Mouse (Mus musculus) forebrain, embryonic 12.5 days (tissue): ENCODE results near the gene AC161166.1. TPM values are rescaled to one million over a fixed set of nuclear protein-coding genes. Genes with fewer than 3 reads are reported as not detected.
A peak's percentile ranks its signal among the peaks of the same experiment; 100 is the strongest.
"Not testable (repeated sequence)": the region's sequence is repeated elsewhere in the genome, so short reads cannot be mapped to it uniquely, and the experiment has no call there.

Source experiments
- ATAC-seq: fragments of 200-750 bp; cut with Nextera tagmentation; 2 replicates; pipeline ENCODE4 v1.8.0; 2017; ENCODE audit warnings: moderate TSS enrichment; ENCODE audit not compliant: low FRiP score
- H3K27ac ChIP-seq: fragments of 300-500 bp; sonication (generic); 2 replicates; pipeline ENCODE4 v1.5.1; 2016; ENCODE audit warnings: mild to moderate bottlenecking
- H3K27me3 ChIP-seq: fragments of 300-500 bp; sonication (generic); 2 replicates; pipeline ENCODE4 v1.6.1; 2016; ENCODE audit warnings: mild to moderate bottlenecking
- H3K36me3 ChIP-seq: fragments of 300-500 bp; sonication (generic); replicated peaks from 2 replicates; pipeline ENCODE4 v1.6.1; 2016; ENCODE audit warnings: mild to moderate bottlenecking
- H3K4me1 ChIP-seq: fragments of 300-500 bp; sonication (generic); 2 replicates; pipeline ENCODE4 v1.6.1; 2016
- H3K4me2 ChIP-seq: fragments of 300-500 bp; sonication (generic); 2 replicates; pipeline ENCODE4 v1.6.1; 2016; ENCODE audit warnings: mild to moderate bottlenecking, moderate library complexity
- H3K4me3 ChIP-seq: fragments of 300-500 bp; sonication (generic); replicated peaks from 2 replicates; pipeline ENCODE4 v1.5.1; 2016; ENCODE audit warnings: mild to moderate bottlenecking
- H3K9ac ChIP-seq: fragments of 300-500 bp; sonication (generic); 2 replicates; pipeline ENCODE4 v1.6.1; 2016; ENCODE audit warnings: mild to moderate bottlenecking
- H3K9me3 ChIP-seq: fragments of 300-500 bp; sonication (generic); 2 replicates; pipeline ENCODE4 v1.6.1; 2016
- WGBS: fragments of 180-500 bp; shearing (Covaris S2); methylation state at CpG from one replicate; pipeline ENCODE4 v1.1.7; 2016; 5-methylcytosine and 5-hydroxymethylcytosine counted together
- polyA plus RNA-seq: library from polyadenylated mRNA; unstranded; fragments of >200 nt; fragmentation: Nextera tagmentation; extraction: Ambion mirVana; gene quantifications from 2 replicates; pipeline ENCODE4 v1.2.1, GENCODE M21; 2016

The AC161166.1 gene
- polyA plus RNA-seq, 1 experiment from 2014 or later, result 1.6 TPM

- H3K4me1 ChIP-seq, result no peaks in the 10 kb centered on the region
- no peak overlapping the region for H3K4me2 ChIP-seq
- H3K27ac ChIP-seq, result no peak overlapping the region
- H3K4me3 ChIP-seq, result no peak overlapping the region
- no peaks in the 10 kb centered on the region for H3K9me3 ChIP-seq
- 58% methylated on average over 5 of the region's 5 CpGs for whole genome bisulfite sequencing
- H3K9ac ChIP-seq, result no peak overlapping the region
- H3K36me3 ChIP-seq, result peaks cover 9% of the 10 kb centered on the region
- no peak for ATAC-seq
- H3K27me3 ChIP-seq, result no peaks in the 10 kb centered on the region; the same call in 1 of the 2 replicates
Measured at GRCm38 (mm10) chr7:24522805-24523204, 10.6 kb upstream of the AC161166.1 start.

- H3K9ac ChIP-seq, H3K9me3 ChIP-seq, H3K4me2 ChIP-seq, H3K4me1 ChIP-seq, ATAC-seq, H3K27me3 ChIP-seq, H3K27ac ChIP-seq, H3K4me3 ChIP-seq: not testable (repeated sequence)
- H3K36me3 ChIP-seq, result peaks cover 35% of the 10 kb centered on the region
- WGBS, result 91% methylated on average over 10 of the region's 10 CpGs
Measured at GRCm38 (mm10) chr7:24520054-24520453, 7.8 kb upstream of the AC161166.1 start.

GRCm38 (mm10) chr7:24519130-24519529 is 6.9 kb upstream of the AC161166.1 start:
- H3K36me3 ChIP-seq, result peaks cover 43% of the 10 kb centered on the region
- 24% methylated on average over 3 of the region's 3 CpGs for WGBS
- no peaks in the 10 kb centered on the region for H3K4me1 ChIP-seq
- H3K9ac ChIP-seq, result no peak overlapping the region
- H3K4me3 ChIP-seq, result no peak overlapping the region
- H3K9me3 ChIP-seq, result no peaks in the 10 kb centered on the region
- ATAC-seq, result no peak
- H3K4me2 ChIP-seq, result no peak overlapping the region
- no peaks in the 10 kb centered on the region; the same call in 1 of the 2 replicates for H3K27me3 ChIP-seq
- H3K27ac ChIP-seq, result no peak overlapping the region

- ATAC-seq, result no peak
- H3K9ac ChIP-seq, result no peak overlapping the region
- no peaks in the 10 kb centered on the region for H3K4me1 ChIP-seq
- H3K36me3 ChIP-seq, result peaks cover 51% of the 10 kb centered on the region
- no peak overlapping the region for H3K4me3 ChIP-seq
- H3K9me3 ChIP-seq, result no peaks in the 10 kb centered on the region
- no peak overlapping the region for H3K4me2 ChIP-seq
- H3K27ac ChIP-seq, result peak overlapping the region; percentile 50; the same call in 1 of the 2 replicates
- H3K27me3 ChIP-seq, result no peaks in the 10 kb centered on the region
- WGBS, result 44% methylated on average over 6 of the region's 6 CpGs
Measured at GRCm38 (mm10) chr7:24517654-24518053, 5.4 kb upstream of the AC161166.1 start.

- Histone ChIP-seq H3K4me3 (no peak overlapping the region), H3K4me1 (no peaks in the 10 kb centered on the region), H3K9me3 (no peaks in the 10 kb centered on the region), H3K4me2 (no peak overlapping the region), H3K9ac (no peak overlapping the region), H3K27ac (0 out of 2 replicates have a peak overlapping the region, but pooled peaks have one; percentile 13), H3K36me3 (peaks cover 57% of the 10 kb centered on the region), H3K27me3 (no peaks in the 10 kb centered on the region)
- 29% methylated on average over 5 of the region's 5 CpGs for WGBS
- no peak for ATAC-seq
Measured at GRCm38 (mm10) chr7:24517077-24517476, 4.8 kb upstream of the AC161166.1 start.

GRCm38 (mm10) chr7:24516319-24516718 is 4.1 kb upstream of the AC161166.1 start:
- 67% methylated on average over 8 of the region's 8 CpGs for WGBS
- ATAC-seq, result not testable (repeated sequence)

GRCm38 (mm10) chr7:24507726-24508114 is 4.5 kb downstream of the AC161166.1 start:
- WGBS, result 1% methylated on average over 20 of the region's 20 CpGs
- H3K4me1 ChIP-seq, result peaks cover 42% of the 10 kb centered on the region

More at GRCm38 (mm10) chr7:24516319-24516718, 4.1 kb upstream of the AC161166.1 start:
- H3K27me3 ChIP-seq, H3K4me2 ChIP-seq, H3K9me3 ChIP-seq, H3K4me1 ChIP-seq, H3K9ac ChIP-seq, H3K4me3 ChIP-seq, H3K27ac ChIP-seq: not testable (repeated sequence)
- H3K36me3 ChIP-seq, result peaks cover 64% of the 10 kb centered on the region

GRCm38 (mm10) chr7:24506838-24507725 is 5.2 kb downstream of the AC161166.1 start, which contains the start of gene Zfp428:
Zfp428 (plus strand) TSS chr7:24507006.
- no peaks in the 10 kb centered on the region for H3K9me3 ChIP-seq

More at GRCm38 (mm10) chr7:24507726-24508114, 4.5 kb downstream of the AC161166.1 start:
- Histone ChIP-seq H3K27ac (peak overlapping the region; percentile 100), H3K4me2 (peak overlapping the region; percentile 81), H3K9ac (peak overlapping the region; percentile 91), H3K36me3 (peaks cover 37% of the 10 kb centered on the region), H3K27me3 (no peaks in the 10 kb centered on the region), H3K4me3 (peak overlapping the region; percentile 63), H3K9me3 (no peaks in the 10 kb centered on the region)
- peak; percentile 17 for ATAC-seq

GRCm38 (mm10) chr7:24506476-24506837 is 5.8 kb downstream of the AC161166.1 start:
- peaks cover 4% of the 10 kb centered on the region; the same call in 1 of the 2 replicates for H3K27me3 ChIP-seq
- no peaks in the 10 kb centered on the region for H3K9me3 ChIP-seq
- peaks cover 37% of the 10 kb centered on the region for H3K36me3 ChIP-seq
- peak overlapping the region; percentile 63 for H3K4me3 ChIP-seq
- H3K9ac ChIP-seq, result peak overlapping the region; percentile 91
- ATAC-seq, result no peak
- H3K4me2 ChIP-seq, result peak overlapping the region; percentile 81
- peaks cover 42% of the 10 kb centered on the region for H3K4me1 ChIP-seq
- peak overlapping the region; percentile 100 for H3K27ac ChIP-seq
- under 1% methylated on average over 12 of the region's 12 CpGs for WGBS

More at GRCm38 (mm10) chr7:24506838-24507725, 5.2 kb downstream of the AC161166.1 start, which contains the start of gene Zfp428:
- H3K27ac ChIP-seq, result peak within 1 kb of the TSS; percentile 100
- WGBS, result under 1% methylated on average over 83 of the region's 84 CpGs
- H3K9ac ChIP-seq, result peak within 1 kb of the TSS; percentile 91
- ATAC-seq, result peak; percentile 94
- H3K27me3 ChIP-seq, result peaks cover 4% of the 10 kb centered on the region; the same call in 1 of the 2 replicates
- peaks cover 42% of the 10 kb centered on the region for H3K4me1 ChIP-seq
- H3K36me3 ChIP-seq, result peaks cover 37% of the 10 kb centered on the region
- peak within 1 kb of the TSS; percentile 81 for H3K4me2 ChIP-seq
- peak within 1 kb of the TSS; percentile 63 for H3K4me3 ChIP-seq

GRCm38 (mm10) chr7:24506065-24506459 is 6.2 kb downstream of the AC161166.1 start:
- 17% methylated on average over 3 of the region's 3 CpGs for WGBS
- peak overlapping the region; percentile 100 for H3K27ac ChIP-seq
- ATAC-seq, result no peak
- H3K9ac ChIP-seq, result peak overlapping the region; percentile 91; the same call in 1 of the 2 replicates
- no peaks in the 10 kb centered on the region for H3K9me3 ChIP-seq
- peak overlapping the region; percentile 81 for H3K4me2 ChIP-seq
- H3K27me3 ChIP-seq, result peaks cover 4% of the 10 kb centered on the region; the same call in 1 of the 2 replicates
- H3K4me1 ChIP-seq, result peaks cover 42% of the 10 kb centered on the region
- H3K36me3 ChIP-seq, result peaks cover 37% of the 10 kb centered on the region
- peak overlapping the region; percentile 63 for H3K4me3 ChIP-seq

- peak overlapping the region; percentile 81 for H3K4me2 ChIP-seq
- H3K9ac ChIP-seq, result peak overlapping the region; percentile 39
- H3K4me1 ChIP-seq, result peaks cover 42% of the 10 kb centered on the region
- ATAC-seq, result no peak
- H3K27me3 ChIP-seq, result peaks cover 7% of the 10 kb centered on the region
- peaks cover 37% of the 10 kb centered on the region for H3K36me3 ChIP-seq
- H3K9me3 ChIP-seq, result peaks cover 4% of the 10 kb centered on the region; the same call in 1 of the 2 replicates
- H3K4me3 ChIP-seq, result peak overlapping the region; percentile 10; the same call in 1 of the 2 replicates
- peak overlapping the region; percentile 100 for H3K27ac ChIP-seq
- 13% methylated on average over 15 of the region's 15 CpGs for WGBS
Measured at GRCm38 (mm10) chr7:24505447-24506064, 6.7 kb downstream of the AC161166.1 start.

GRCm38 (mm10) chr7:24504868-24505267 is 7.4 kb downstream of the AC161166.1 start:
- H3K36me3 ChIP-seq, result peaks cover 39% of the 10 kb centered on the region
- H3K9ac ChIP-seq, result no peak overlapping the region
- peak overlapping the region; percentile 81; the same call in 1 of the 2 replicates for H3K4me2 ChIP-seq
- no peak for ATAC-seq
- peak overlapping the region; percentile 100 for H3K27ac ChIP-seq
- H3K4me1 ChIP-seq, result peaks cover 47% of the 10 kb centered on the region
- peaks cover 14% of the 10 kb centered on the region for H3K27me3 ChIP-seq
- H3K4me3 ChIP-seq, result no peak overlapping the region
- peaks cover 5% of the 10 kb centered on the region; the same call in 1 of the 2 replicates for H3K9me3 ChIP-seq
- 20% methylated on average over 4 of the region's 4 CpGs for WGBS
